Comparison of ENCODE assay signal across 8 mouse cellular contexts in the genomic region with DNA sequence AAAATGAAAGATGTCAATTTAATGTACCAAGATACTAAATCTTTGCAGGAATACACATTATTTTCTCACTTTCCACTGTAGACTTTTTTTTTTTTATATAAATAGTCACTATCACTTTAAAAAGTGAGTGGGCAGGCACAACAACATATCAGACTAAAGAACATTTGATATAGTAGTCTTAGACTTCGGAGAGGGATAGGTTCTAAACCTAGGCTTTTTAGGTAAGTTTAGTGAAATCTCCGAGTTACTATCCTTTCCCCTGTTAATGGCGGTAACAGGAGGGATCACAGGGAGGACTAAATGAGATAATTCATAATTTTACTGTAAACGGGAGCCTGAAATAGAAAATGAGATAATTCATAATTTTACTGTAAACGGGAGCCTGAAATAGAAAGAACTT. TPM values are rescaled to one million over a fixed set of nuclear protein-coding genes. Genes with fewer than 3 reads are reported as not detected.
DNase-seq lines count a peak whose midpoint lies in the region; ATAC-seq and TF ChIP-seq lines count a peak whose summit lies in the region.

No protein-coding gene starts in this region.

- no peak for TF ChIP-seq POLR2A in lung, adult 2 months (IDR thresholded peaks at IDR 0.05; ENCODE audit: borderline replicate concordance, extremely low read depth, low read depth, low read length)

- WGBS in lung, adult 2 months = 39% methylated on average over 5 of the region's 5 CpGs
- WGBS in forebrain, embryonic 13.5 days = 49% methylated on average over 5 of the region's 5 CpGs
- 48% methylated on average over 5 of the region's 5 CpGs for WGBS in limb, embryonic 10.5 days
- WGBS in neural tube, embryonic 13.5 days = 49% methylated on average over 5 of the region's 5 CpGs

- H3K36me3 ChIP-seq in forebrain, embryonic 13.5 days (ENCODE audit: poor library complexity, severe bottlenecking) = no peaks in the 10 kb centered on the region
- H3K36me3 ChIP-seq in limb, embryonic 10.5 days = no peaks in the 10 kb centered on the region
- no peaks in the 10 kb centered on the region for H3K36me3 ChIP-seq in neural tube, embryonic 13.5 days

- H3K27me3 ChIP-seq in forebrain, embryonic 13.5 days = no peaks in the 10 kb centered on the region
- H3K27me3 ChIP-seq in limb, embryonic 10.5 days (ENCODE audit: low read depth, poor library complexity, severe bottlenecking) = no peaks in the 10 kb centered on the region
- no peaks in the 10 kb centered on the region for H3K27me3 ChIP-seq in neural tube, embryonic 13.5 days

- no peaks in the 10 kb centered on the region for H3K9me3 ChIP-seq in forebrain, embryonic 13.5 days (replicated peaks)
- H3K9me3 ChIP-seq in limb, embryonic 10.5 days (replicated peaks) = no peaks in the 10 kb centered on the region
- no peaks in the 10 kb centered on the region for H3K9me3 ChIP-seq in neural tube, embryonic 13.5 days

- no peak for TF ChIP-seq CTCF in lung, adult 2 months (IDR thresholded peaks at IDR 0.05; ENCODE audit: insufficient read depth, low read length)

- no peak overlapping the region for H3K27ac ChIP-seq in forebrain, embryonic 13.5 days
- no peak overlapping the region for H3K27ac ChIP-seq in limb, embryonic 10.5 days
- H3K27ac ChIP-seq in neural tube, embryonic 13.5 days (replicated peaks) = no peak overlapping the region

- H3K4me1 ChIP-seq in lung, adult 2 months (ENCODE audit: control insufficient read depth, insufficient read depth, low read length) = peaks cover 3% of the 10 kb centered on the region
- H3K4me1 ChIP-seq in forebrain, embryonic 13.5 days = peaks cover 10% of the 10 kb centered on the region
- H3K4me1 ChIP-seq in limb, embryonic 10.5 days = peaks cover 6% of the 10 kb centered on the region
- peaks cover 13% of the 10 kb centered on the region for H3K4me1 ChIP-seq in neural tube, embryonic 13.5 days (replicated peaks)

- no peak for DNase-seq in lung, adult 2 months
- no peak for DNase-seq in lung, postnatal 4 days
- no peak for DNase-seq in limb, embryonic 10.5 days (ENCODE audit: low spot score)
- no peak for DNase-seq in layer of hippocampus, adult 9-11 months
- no peak for DNase-seq in adrenal gland, postnatal 10 days
- no peak for DNase-seq in cerebellum, adult 9-11 months

- ATAC-seq in forebrain, embryonic 13.5 days = peak; percentile 57
- ATAC-seq in neural tube, embryonic 13.5 days (ENCODE audit: low read depth) = peak; percentile 68

- H3K4me3 ChIP-seq in lung, adult 2 months (replicated peaks; ENCODE audit: extremely low read depth, low read depth, low read length) = peak overlapping the region; percentile 99
- peak overlapping the region; percentile 70 for H3K4me3 ChIP-seq in forebrain, embryonic 13.5 days
- H3K4me3 ChIP-seq in limb, embryonic 10.5 days = peak overlapping the region; percentile 83
- H3K4me3 ChIP-seq in neural tube, embryonic 13.5 days = peak overlapping the region; percentile 68; the same call in 1 of the 2 replicates

- no peak overlapping the region for H3K9ac ChIP-seq in forebrain, embryonic 13.5 days
- H3K9ac ChIP-seq in neural tube, embryonic 13.5 days = no peak overlapping the region

- peak overlapping the region; percentile 24; the same call in 1 of the 2 replicates for H3K4me2 ChIP-seq in forebrain, embryonic 13.5 days
- H3K4me2 ChIP-seq in neural tube, embryonic 13.5 days = peak overlapping the region; percentile 60

RNA-seq across cellular contexts. Expression of a gene that starts 0.4 kb away (rescaled TPM):
- 10.7 and 16.1 TPM in 2 replicates for polyA plus RNA-seq in lung, adult 2 months (2012; rRNA removed)
- 90.3 and 100 TPM in 2 replicates for polyA plus RNA-seq in forebrain, embryonic 13.5 days (2015; fragmentation: Nextera tagmentation; extraction: Ambion mirVana)
- 53.7 and 62.0 TPM in 2 replicates for polyA plus RNA-seq in limb, embryonic 10.5 days (2016; fragmentation: Nextera tagmentation; extraction: Ambion mirVana)
- polyA plus RNA-seq in neural tube, embryonic 13.5 days (2015; fragmentation: Nextera tagmentation; extraction: Ambion mirVana) = 108 and 117 TPM in 2 replicates
- 10 to 100 TPM; 54.6 to 65.0 TPM for total RNA-seq in adrenal gland, postnatal 10 days (2021)
